Mouse (Mus musculus): ENCODE data around the gene Rftn1. TPM values are rescaled to one million over a fixed set of nuclear protein-coding genes. Genes with fewer than 3 reads are reported as not detected.

Gene Rftn1
- total and polyA plus RNA-seq, 3 experiments, result 52.5 to 80.6 (median 60.5) TPM

DNA sequence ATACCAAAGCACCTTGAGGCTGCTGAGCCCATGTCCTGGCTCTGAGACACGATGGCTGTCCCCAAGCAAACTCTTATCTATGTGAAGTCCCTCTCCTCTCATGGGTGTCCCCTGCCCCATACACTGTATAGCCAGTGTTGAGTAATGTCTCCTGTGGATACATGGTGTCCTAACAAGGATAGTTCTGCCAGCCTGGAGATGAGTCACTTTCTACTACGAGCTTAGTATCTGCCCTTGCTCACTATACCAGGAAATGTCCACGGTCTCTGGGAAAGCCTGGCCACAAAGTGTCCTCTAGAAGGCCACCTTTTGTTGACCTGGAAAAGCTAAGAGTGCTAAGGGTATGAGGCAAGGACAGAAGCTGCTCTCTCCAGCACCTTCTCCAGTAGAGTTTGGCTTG lies 195.2 kb downstream of the Rftn1 start:
- in situ Hi-C loops (cut with MboI; ENCODE audit: low pct_ligation_motif_present, low pct_unique_long_range_greater_than_20kb, low sequenced_read_pairs) (no loop called here), dilution Hi-C loops (cut with MboI; ENCODE audit: extremely low pct_ligation_motif_present, extremely low pct_unique_long_range_greater_than_20kb, low sequenced_read_pairs) (no loop called here)
- Histone ChIP-seq H3K27me3 (replicated peaks) (no peaks in the 10 kb centered on the region), H3K79me2 (replicated peaks; ENCODE audit: control insufficient read depth, extremely low read depth, insufficient read depth, poor library complexity, severe bottlenecking) (no peaks in the 10 kb centered on the region), H3K4me2 (ENCODE audit: insufficient read depth, low read depth, poor library complexity, severe bottlenecking) (no peak overlapping the region), H3K4me3 (replicated peaks in 1 of 3; ENCODE audit: low read depth in 2 of 3, low read length in 2 of 3, poor library complexity in 1 of 3) (no peak overlapping the region), H3K36me3 (replicated peaks in 1 of 2; ENCODE audit: control insufficient read depth in 1 of 2, insufficient read depth in 1 of 2, low read length in 1 of 2) (peaks cover 15 to 73% of the 10 kb centered on the region in 2 experiments), H3K27ac (ENCODE audit: insufficient read depth, low read depth) (no peak overlapping the region), H3K9me3 (replicated peaks; ENCODE audit: low read length) (peaks cover 8% of the 10 kb centered on the region), H3K9ac (ENCODE audit: insufficient read depth, low read depth) (no peak overlapping the region), H3K4me1 (ENCODE audit: control insufficient read depth in 1 of 2, insufficient read depth in 2 of 2) (peaks cover 5 to 38% of the 10 kb centered on the region in 2 experiments)
- DNase-seq (ENCODE audit: extremely low read depth), result no peak
- no peak for TF ChIP-seq ZMIZ1 (IDR thresholded peaks at IDR 0.05; ENCODE audit: low read depth, low read length)
- TF ChIP-seq JUN (IDR thresholded peaks at IDR 0.05; ENCODE audit: insufficient read depth, low read depth, low read length), result no peak
- no peak for TF ChIP-seq POLR2A (IDR thresholded peaks at IDR 0.05; ENCODE audit: low read depth, low read length)
- no peak for TF ChIP-seq NRF1 (IDR thresholded peaks at IDR 0.05; ENCODE audit: low read depth, low read length)
- TF ChIP-seq TBP (conservative IDR thresholded peaks at IDR 0.05; ENCODE audit: low read depth, low read length), result no peak
- TF ChIP-seq CHD2 (IDR thresholded peaks at IDR 0.05; ENCODE audit: low read length), result no peak
- no peak for TF ChIP-seq MYC (IDR thresholded peaks at IDR 0.05; ENCODE audit: low read depth, low read length)
- no peak for TF ChIP-seq PAX5 (IDR thresholded peaks at IDR 0.05; ENCODE audit: low read length)
- no peak for TF ChIP-seq SMC3 (IDR thresholded peaks at IDR 0.05; ENCODE audit: low read depth, low read length)
- no peak for TF ChIP-seq MEF2A (IDR thresholded peaks at IDR 0.05; ENCODE audit: borderline replicate concordance, low read depth, low read length)
- TF ChIP-seq POLR2AphosphoS2 (IDR thresholded peaks at IDR 0.05; ENCODE audit: low read depth, low read length), result no peak
- no peak for TF ChIP-seq ETS1 (conservative IDR thresholded peaks at IDR 0.05; ENCODE audit: low read depth, low read length)
- TF ChIP-seq BHLHE40 (IDR thresholded peaks at IDR 0.05; ENCODE audit: low read depth, low read length), result no peak
- TF ChIP-seq USF2 (conservative IDR thresholded peaks at IDR 0.05; ENCODE audit: low read depth, low read length), result no peak
- no peak for TF ChIP-seq IRF4 (IDR thresholded peaks at IDR 0.05; ENCODE audit: low read depth, low read length)

DNA sequence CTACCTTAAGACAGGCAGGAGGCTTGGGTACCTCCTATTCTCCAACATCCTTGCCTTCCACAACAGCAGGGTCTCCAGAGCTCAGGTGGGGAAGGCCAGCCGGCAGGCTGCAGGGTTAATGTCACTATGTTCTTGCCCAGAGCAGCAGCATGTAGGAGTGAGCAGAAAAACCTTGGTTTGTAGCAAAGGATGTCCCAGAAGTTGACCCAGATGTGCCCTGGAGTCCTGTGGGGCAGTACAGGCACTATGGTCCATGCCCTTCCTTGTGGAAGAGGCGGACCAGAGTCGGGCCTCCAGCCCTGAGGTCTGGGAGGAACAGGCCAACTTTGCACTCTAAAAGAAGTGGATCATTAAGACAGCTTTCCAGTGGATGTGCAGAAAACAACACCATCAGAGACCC lies 196.8 kb downstream of the Rftn1 start:
- TF ChIP-seq MXI1 (IDR thresholded peaks at IDR 0.05; ENCODE audit: low read depth, low read length), result no peak
- no peak for TF ChIP-seq RAD21 (IDR thresholded peaks at IDR 0.05; ENCODE audit: low read depth, low read length)
- TF ChIP-seq CHD2 (IDR thresholded peaks at IDR 0.05; ENCODE audit: low read length), result no peak
- TF ChIP-seq CHD1 (IDR thresholded peaks at IDR 0.05; ENCODE audit: low read depth, low read length), result no peak
- no peak for TF ChIP-seq PAX5 (IDR thresholded peaks at IDR 0.05; ENCODE audit: low read length)
- dilution Hi-C loops (cut with MboI; ENCODE audit: extremely low pct_ligation_motif_present, extremely low pct_unique_long_range_greater_than_20kb, low sequenced_read_pairs), result no loop called here
- H3K27me3 ChIP-seq (replicated peaks), result no peaks in the 10 kb centered on the region
- H3K4me1 ChIP-seq (ENCODE audit: control insufficient read depth in 1 of 2, insufficient read depth in 2 of 2), result peaks cover 5 to 38% of the 10 kb centered on the region in 2 experiments
- no peak overlapping the region for H3K9ac ChIP-seq (ENCODE audit: insufficient read depth, low read depth)
- H3K4me2 ChIP-seq (ENCODE audit: insufficient read depth, low read depth, poor library complexity, severe bottlenecking), result no peak overlapping the region
- in situ Hi-C loops (cut with MboI; ENCODE audit: low pct_ligation_motif_present, low pct_unique_long_range_greater_than_20kb, low sequenced_read_pairs), result no loop called here
- H3K36me3 ChIP-seq (replicated peaks in 1 of 2; ENCODE audit: control insufficient read depth in 1 of 2, insufficient read depth in 1 of 2, low read length in 1 of 2), result peaks cover 9 to 57% of the 10 kb centered on the region in 2 experiments
- H3K27ac ChIP-seq (ENCODE audit: insufficient read depth, low read depth), result no peak overlapping the region
- H3K9me3 ChIP-seq (replicated peaks; ENCODE audit: low read length), result no peaks in the 10 kb centered on the region
- DNase-seq (ENCODE audit: extremely low read depth), result no peak
- H3K4me3 ChIP-seq (replicated peaks in 1 of 3; ENCODE audit: low read depth in 2 of 3, low read length in 2 of 3, poor library complexity in 1 of 3), result no peak overlapping the region
- H3K79me2 ChIP-seq (replicated peaks; ENCODE audit: control insufficient read depth, extremely low read depth, insufficient read depth, poor library complexity, severe bottlenecking), result no peaks in the 10 kb centered on the region
